Mouse (Mus musculus) C2C12 (cell line): Measurements from ENCODE around the gene Notch4. TPM values are rescaled to one million over a fixed set of nuclear protein-coding genes. Genes with fewer than 3 reads are reported as not detected.
A peak's percentile ranks its signal among the peaks of the same experiment; 100 is the strongest.

Experiments
- H3K27me3 ChIP-seq: one replicate; pipeline ENCODE4 v1.6.1; 2011; ENCODE audit not compliant: control insufficient read depth, insufficient read depth, insufficient read length
- H3K36me3 ChIP-seq: one replicate; pipeline ENCODE4 v1.6.1; 2011; ENCODE audit not compliant: control insufficient read depth, insufficient read depth
- H3K4me3 ChIP-seq: one replicate; pipeline ENCODE4 v1.5.1; 2011; ENCODE audit warnings: mild to moderate bottlenecking, control low read depth; ENCODE audit not compliant: poor library complexity, insufficient read depth, severe bottlenecking
- H3K79me2 ChIP-seq: one replicate; pipeline ENCODE4 v1.6.1; 2011; ENCODE audit not compliant: control insufficient read depth, insufficient read depth
- H3K79me3 ChIP-seq: one replicate; pipeline ENCODE4 v1.6.1; 2011; ENCODE audit warnings: low read depth, control low read depth
- H3ac ChIP-seq: one replicate; pipeline ENCODE3; 2011; ENCODE audit warnings: low read depth; ENCODE audit not compliant: control insufficient read depth, insufficient read length
- CEBPB ChIP-seq: IDR thresholded peaks from one replicate; pipeline ENCODE4 v1.6.1; 2011; ENCODE audit warnings: low read depth, mild to moderate bottlenecking, control low read depth, moderate library complexity
- CTCF ChIP-seq: IDR thresholded peaks from one replicate; pipeline ENCODE4 v1.5.1; 2011; ENCODE audit not compliant: control insufficient read depth, insufficient read depth, insufficient read length
- FOSL1 ChIP-seq: IDR thresholded peaks from one replicate; pipeline ENCODE4 v1.8.0; 2011; ENCODE audit warnings: mild to moderate bottlenecking, low read length; ENCODE audit not compliant: poor library complexity, insufficient read depth, severe bottlenecking
- MAX ChIP-seq: IDR thresholded peaks from one replicate; pipeline ENCODE4 v1.6.1; 2011; ENCODE audit warnings: mild to moderate bottlenecking, control low read depth
- MYOD1 ChIP-seq: IDR thresholded peaks from one replicate; pipeline ENCODE4 v1.6.1; 2011; ENCODE audit warnings: low read depth; ENCODE audit not compliant: control insufficient read depth, insufficient read length
- MYOG ChIP-seq: IDR thresholded peaks from one replicate; pipeline ENCODE4 v1.6.1; 2011; ENCODE audit not compliant: control insufficient read depth, insufficient read length; ENCODE audit errors: extremely low read depth
- USF1 ChIP-seq: IDR thresholded peaks from one replicate; pipeline ENCODE4 v1.6.1; 2011; ENCODE audit warnings: low read depth, mild to moderate bottlenecking, control low read depth, moderate library complexity
- polyA plus RNA-seq: library from polyadenylated mRNA; unstranded; fragments of >200 nt; fragmentation: generic; extraction: Trizol; gene quantifications from one replicate; pipeline ENCODE4 v1.2.1, GENCODE M21; 2012; ENCODE audit warnings: missing spikeins

Gene Notch4
- polyA plus RNA-seq, 1 experiment = 0.51 TPM

- Histone ChIP-seq H3K27me3 (no peaks in the 10 kb centered on the region), H3K79me2 (peaks cover 51% of the 10 kb centered on the region), H3K79me3 (peaks cover 24% of the 10 kb centered on the region), H3K4me3 (peak overlapping the region; percentile 25), H3ac (peak overlapping the region; percentile 85), H3K36me3 (peaks cover 4% of the 10 kb centered on the region)
- no peak for TF ChIP-seq MYOD1
- no peak for TF ChIP-seq CEBPB
- TF ChIP-seq FOSL1 = no peak
- TF ChIP-seq USF1 = no peak
- TF ChIP-seq MYOG = no peak
- no peak for TF ChIP-seq CTCF
- TF ChIP-seq MAX = no peak
Measured at GRCm38 (mm10) chr17:34604511-34605237, 40.6 kb downstream of the Notch4 start.

DNA sequence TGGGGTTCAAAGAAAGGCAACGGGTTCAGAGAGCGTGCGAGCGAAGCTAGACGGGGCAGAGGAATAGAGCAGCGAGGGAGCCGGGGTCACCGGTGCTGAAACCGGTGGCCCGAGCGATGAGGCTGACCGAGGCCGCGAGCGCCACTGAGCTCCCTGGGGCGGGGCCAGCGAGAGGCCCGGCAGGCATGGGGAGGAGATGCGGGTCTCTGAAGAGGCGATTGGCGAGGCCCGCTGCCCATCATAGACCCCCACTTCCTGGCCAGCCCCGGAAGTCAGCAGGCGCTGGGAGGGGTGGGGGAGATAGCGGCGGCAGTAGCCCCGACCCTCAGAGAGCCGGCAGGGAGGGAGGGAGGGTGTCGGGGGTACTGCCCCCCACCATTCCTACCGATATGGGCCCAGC, 41.5 kb downstream of the Notch4 start:
- Histone ChIP-seq H3K79me2 (peaks cover 54% of the 10 kb centered on the region), H3K4me3 (peak overlapping the region; percentile 84), H3K79me3 (peaks cover 24% of the 10 kb centered on the region), H3K36me3 (peaks cover 4% of the 10 kb centered on the region), H3ac (peak overlapping the region; percentile 87), H3K27me3 (no peaks in the 10 kb centered on the region)
- TF ChIP-seq MYOD1 (no peak), CEBPB (no peak), MAX (no peak), USF1 (no peak), FOSL1 (no peak), MYOG (no peak), CTCF (no peak)

DNA sequence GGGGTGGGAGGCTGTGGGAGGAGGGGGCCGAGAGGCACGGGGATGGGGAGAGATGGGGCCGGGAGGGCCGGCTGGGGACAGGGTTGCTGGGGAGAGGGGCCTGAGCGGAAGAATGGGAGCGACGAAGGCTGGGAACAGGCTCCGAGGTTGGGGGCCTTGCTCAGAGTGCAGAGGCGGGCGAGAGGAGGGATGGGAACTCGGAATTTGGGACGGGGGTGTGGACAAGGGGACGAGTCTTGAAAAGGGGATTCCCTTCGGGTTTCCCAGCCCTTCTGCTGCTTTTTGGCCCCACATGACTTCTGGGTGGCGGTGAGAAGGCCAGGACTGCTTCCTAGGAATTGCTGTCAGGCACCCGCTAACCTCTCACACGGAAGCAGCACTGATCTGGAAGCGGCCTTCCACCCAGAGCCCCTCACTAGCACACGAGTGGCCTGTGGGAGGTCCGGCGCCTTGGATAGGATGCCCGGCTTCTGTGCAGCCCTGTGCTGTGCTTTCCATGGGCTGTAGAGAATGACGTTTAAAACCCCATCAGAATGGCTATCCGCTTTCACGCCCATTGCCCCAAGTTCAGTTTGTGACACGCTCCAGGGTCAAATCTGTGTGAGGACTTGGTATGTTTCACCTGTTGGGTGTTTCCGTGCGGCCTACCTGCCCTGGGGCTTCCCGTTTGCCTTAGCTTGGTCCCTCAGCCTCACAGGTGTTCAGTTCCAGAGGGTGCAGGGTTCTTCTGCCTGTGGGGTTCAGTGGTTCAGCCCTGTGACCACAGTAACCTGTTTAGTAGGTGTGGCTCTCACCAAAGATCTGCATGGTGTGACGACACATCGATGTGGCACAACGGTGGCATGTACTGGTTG, 42.3 kb downstream of the Notch4 start:
- Histone ChIP-seq H3ac (peak overlapping the region; percentile 77), H3K79me2 (peaks cover 54% of the 10 kb centered on the region), H3K4me3 (peak overlapping the region; percentile 84), H3K27me3 (no peaks in the 10 kb centered on the region), H3K79me3 (peaks cover 24% of the 10 kb centered on the region), H3K36me3 (peaks cover 6% of the 10 kb centered on the region)
- TF ChIP-seq USF1 (no peak), MYOG (no peak), CEBPB (no peak), CTCF (no peak), MYOD1 (no peak), FOSL1 (no peak), MAX (no peak)

- Histone ChIP-seq H3K79me3 (peaks cover 23% of the 10 kb centered on the region), H3K79me2 (peaks cover 44% of the 10 kb centered on the region), H3ac (no peak overlapping the region), H3K27me3 (no peaks in the 10 kb centered on the region), H3K4me3 (no peak overlapping the region), H3K36me3 (peaks cover 12% of the 10 kb centered on the region)
- TF ChIP-seq MYOD1 (no peak), USF1 (no peak), CTCF (no peak), MYOG (no peak), CEBPB (no peak), MAX (no peak), FOSL1 (no peak)
Measured at GRCm38 (mm10) chr17:34607997-34608396, 43.9 kb downstream of the Notch4 start.

GRCm38 (mm10) chr17:34611050-34611449, 47.0 kb downstream of the Notch4 start:
- H3K27me3 ChIP-seq = no peaks in the 10 kb centered on the region
- no peak overlapping the region for H3K4me3 ChIP-seq
- TF ChIP-seq USF1 (no peak), MYOD1 (no peak), MYOG (no peak)
- peaks cover 12% of the 10 kb centered on the region for H3K36me3 ChIP-seq
- H3K79me2 ChIP-seq = peaks cover 39% of the 10 kb centered on the region
- H3ac ChIP-seq = no peak overlapping the region
- peaks cover 23% of the 10 kb centered on the region for H3K79me3 ChIP-seq
